Mouse (Mus musculus): ENCODE data around the gene Gm9745.
"Not testable (repeated sequence)": the region's sequence is repeated elsewhere in the genome, so short reads cannot be mapped to it uniquely, and the experiment has no call there.

Gm9745 gene

GRCm38 (mm10) chr13:8905986-8906385, 42.0 kb downstream of the Gm9745 start:
- DNase-seq (ENCODE audit: low spot score): not testable (repeated sequence)

All from testis, postnatal 10 days (tissue).